Mouse (Mus musculus) brain, embryonic 14.5 days (tissue): ENCODE results near the gene Ppp1r12a.

Source experiments
- CTCF ChIP-seq: fragments of 200-500 bp; IDR thresholded peaks from 2 replicates; pipeline ENCODE4 v1.5.1; 2012; ENCODE audit warnings: inconsistent platforms, mild to moderate bottlenecking, moderate library complexity, borderline replicate concordance; ENCODE audit not compliant: insufficient read depth, insufficient read length; ENCODE audit errors: extremely low read depth
- POLR2A ChIP-seq: fragments of 200-500 bp; IDR thresholded peaks from 2 replicates; pipeline ENCODE4 v1.6.1; 2012; ENCODE audit warnings: mild to moderate bottlenecking, inconsistent platforms, borderline replicate concordance; ENCODE audit not compliant: poor library complexity, insufficient read depth, insufficient read length, severe bottlenecking; ENCODE audit errors: extremely low read depth

- TF ChIP-seq POLR2A (no peak), CTCF (no peak)
These were observed 153.2 kb downstream of the Ppp1r12a start for GRCm38 (mm10) chr10:108315236-108315635.
